Mouse (Mus musculus): ENCODE results near the gene Vps54. TPM values are rescaled to one million over a fixed set of nuclear protein-coding genes. Genes with fewer than 3 reads are reported as not detected.
A peak's percentile ranks its signal among the peaks of the same experiment; 100 is the strongest.
"Not testable (repeated sequence)": the region's sequence is repeated elsewhere in the genome, so short reads cannot be mapped to it uniquely, and the experiment has no call there.

The Vps54 gene
- polyA plus RNA-seq, 1 experiment from 2014 or later = 7.6 TPM

DNA sequence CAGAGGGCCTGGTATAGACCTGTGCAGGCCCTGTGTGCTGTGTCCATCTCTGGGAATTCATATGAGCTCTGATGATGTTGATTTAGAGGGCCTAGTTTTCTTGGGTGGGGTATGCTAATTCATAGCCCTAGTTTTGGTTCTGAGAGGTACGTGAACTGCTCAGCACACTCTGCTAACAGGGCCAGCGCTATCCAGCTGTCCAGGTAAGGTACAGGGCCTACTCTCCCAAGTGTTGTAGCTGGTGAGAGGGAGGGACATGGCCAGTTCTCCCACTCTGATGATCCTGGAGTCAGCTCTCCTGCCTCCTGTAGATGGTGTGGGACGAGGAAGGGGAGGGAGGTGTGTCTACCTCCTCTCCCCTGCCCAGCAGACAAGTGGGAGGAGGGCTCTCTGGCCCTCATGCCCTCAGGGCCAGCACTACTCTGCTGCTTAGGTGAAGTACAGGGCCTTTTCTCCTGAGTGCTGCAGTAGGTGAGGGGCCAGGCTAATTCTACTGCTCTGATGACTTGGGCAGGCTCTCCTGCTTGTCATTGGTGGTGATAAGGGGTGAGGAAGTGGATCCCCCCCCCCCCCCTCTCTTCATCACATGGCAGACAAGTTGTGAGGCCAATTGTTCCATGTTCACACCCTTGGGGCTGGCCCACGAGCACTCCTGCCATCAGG, 8.3 kb downstream of the Vps54 start:
- Histone ChIP-seq H3K9me3 (replicated peaks) (no peaks in the 10 kb centered on the region), H3K36me3 (no peaks in the 10 kb centered on the region; the same call in 1 of the 2 replicates), H3K4me3 (no peak overlapping the region), H3K27me3 (no peaks in the 10 kb centered on the region), H3K4me1 (replicated peaks) (peaks cover 10% of the 10 kb centered on the region), H3K4me2 (no peak overlapping the region), H3K27ac (no peak overlapping the region), H3K9ac (no peak overlapping the region)
- ATAC-seq (replicated peaks; ENCODE audit: insufficient number of reproducible peaks, insufficient read depth, low FRiP score, low read depth) = 0 out of 2 replicates have a peak, but pooled peaks have one; percentile 39
- WGBS = 60% methylated on average over 4 of the region's 4 CpGs

- Histone ChIP-seq H3K9me3 (replicated peaks) (no peaks in the 10 kb centered on the region), H3K4me3 (no peak overlapping the region), H3K27ac (no peak overlapping the region), H3K4me2 (no peak overlapping the region), H3K27me3 (no peaks in the 10 kb centered on the region), H3K36me3 (no peaks in the 10 kb centered on the region; the same call in 1 of the 2 replicates), H3K4me1 (replicated peaks) (peaks cover 11% of the 10 kb centered on the region), H3K9ac (no peak overlapping the region)
- 89% methylated on average over 1 of the region's 1 CpGs for whole genome bisulfite sequencing
- ATAC-seq (replicated peaks; ENCODE audit: insufficient number of reproducible peaks, insufficient read depth, low FRiP score, low read depth) = 0 out of 2 replicates have a peak, but pooled peaks have one; percentile 27
These were observed 8.9 kb downstream of the Vps54 start for GRCm38 (mm10) chr11:21247940-21248339.

DNA sequence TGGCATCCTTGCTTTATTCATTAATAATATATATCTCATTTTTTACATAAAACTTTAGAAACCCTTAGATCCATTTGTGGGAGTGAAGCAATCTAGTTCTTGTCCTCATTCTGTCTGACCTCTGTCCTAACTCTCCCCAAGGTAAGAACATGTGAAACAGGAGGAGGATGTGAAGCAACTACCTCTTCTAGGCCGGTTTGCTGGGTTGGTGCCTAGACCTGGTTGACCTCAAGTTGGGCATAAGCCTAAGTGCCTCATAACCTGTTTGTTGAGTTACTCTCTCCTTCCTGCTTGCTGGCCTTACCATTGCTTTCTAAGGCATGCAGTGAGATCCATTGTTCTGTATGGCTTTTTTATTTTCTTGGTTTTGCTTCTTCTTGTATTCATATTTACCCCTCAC, 11.3 kb downstream of the Vps54 start:
- Histone ChIP-seq H3K4me1 (replicated peaks) (peaks cover 11% of the 10 kb centered on the region), H3K27me3 (no peaks in the 10 kb centered on the region), H3K36me3 (no peaks in the 10 kb centered on the region; the same call in 1 of the 2 replicates), H3K9me3 (replicated peaks) (no peaks in the 10 kb centered on the region), H3K4me2 (no peak overlapping the region), H3K4me3 (no peak overlapping the region), H3K9ac (no peak overlapping the region), H3K27ac (no peak overlapping the region)
- WGBS = 84% methylated on average over 1 of the region's 1 CpGs
- no peak for ATAC-seq (replicated peaks; ENCODE audit: insufficient number of reproducible peaks, insufficient read depth, low FRiP score, low read depth)

GRCm38 (mm10) chr11:21258611-21259010, 19.5 kb downstream of the Vps54 start:
- H3K4me3 ChIP-seq; H3K9me3 ChIP-seq (replicated peaks); H3K27ac ChIP-seq; H3K4me2 ChIP-seq; H3K4me1 ChIP-seq (replicated peaks); ATAC-seq (replicated peaks; ENCODE audit: insufficient number of reproducible peaks, insufficient read depth, low FRiP score, low read depth); H3K27me3 ChIP-seq; H3K9ac ChIP-seq: not testable (repeated sequence)
- H3K36me3 ChIP-seq = peaks cover 12% of the 10 kb centered on the region
- 96% methylated on average over 10 of the region's 10 CpGs for WGBS

DNA sequence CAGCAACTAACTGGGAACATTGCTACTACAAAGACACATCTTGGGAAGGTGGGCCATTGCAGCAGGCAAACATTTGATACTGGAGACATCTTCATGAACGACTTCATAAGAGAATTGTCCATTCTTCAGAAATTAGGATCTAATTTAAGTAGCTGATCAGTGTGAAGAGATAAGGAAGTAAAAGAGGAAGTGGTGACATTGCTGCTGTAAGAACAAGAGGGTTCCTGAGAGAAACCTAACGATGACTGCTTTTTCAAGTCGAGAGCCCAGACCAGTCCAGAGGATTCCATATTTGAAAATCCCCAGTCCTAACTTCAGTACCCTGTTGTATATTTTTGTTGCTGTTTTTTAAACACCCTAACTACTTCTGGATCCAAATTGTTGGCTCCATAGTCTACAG, 26.3 kb downstream of the Vps54 start:
- no peaks in the 10 kb centered on the region for H3K9me3 ChIP-seq (replicated peaks)
- ATAC-seq (replicated peaks; ENCODE audit: insufficient number of reproducible peaks, insufficient read depth, low FRiP score, low read depth) = no peak
- no peak overlapping the region for H3K27ac ChIP-seq
- 62% methylated on average over 3 of the region's 3 CpGs for WGBS
- H3K4me3 ChIP-seq = no peak overlapping the region
- peaks cover 22% of the 10 kb centered on the region for H3K36me3 ChIP-seq
- no peak overlapping the region for H3K9ac ChIP-seq
- H3K4me2 ChIP-seq = no peak overlapping the region
- H3K27me3 ChIP-seq = no peaks in the 10 kb centered on the region
- 0 out of 2 replicates have a peak, but pooled peaks cover 2% of the 10 kb centered on the region for H3K4me1 ChIP-seq (replicated peaks)

- no peaks in the 10 kb centered on the region for H3K27me3 ChIP-seq
- no peak for ATAC-seq (replicated peaks; ENCODE audit: insufficient number of reproducible peaks, insufficient read depth, low FRiP score, low read depth)
- H3K27ac ChIP-seq = no peak overlapping the region
- no peaks in the 10 kb centered on the region for H3K9me3 ChIP-seq (replicated peaks)
- no peak overlapping the region for H3K4me2 ChIP-seq
- 79% methylated on average over 2 of the region's 2 CpGs for WGBS
- H3K36me3 ChIP-seq = peaks cover 5% of the 10 kb centered on the region
- no peak overlapping the region for H3K4me3 ChIP-seq
- H3K4me1 ChIP-seq (replicated peaks) = no peaks in the 10 kb centered on the region
- H3K9ac ChIP-seq = no peak overlapping the region
These were observed 37.1 kb downstream of the Vps54 start for GRCm38 (mm10) chr11:21276151-21276550.

- WGBS = 59% methylated on average over 3 of the region's 3 CpGs
- Histone ChIP-seq H3K4me3 (no peak overlapping the region), H3K4me1 (replicated peaks) (no peaks in the 10 kb centered on the region), H3K9ac (no peak overlapping the region), H3K27ac (no peak overlapping the region), H3K27me3 (no peaks in the 10 kb centered on the region), H3K9me3 (replicated peaks) (no peaks in the 10 kb centered on the region), H3K36me3 (peaks cover 3% of the 10 kb centered on the region; the same call in 1 of the 2 replicates), H3K4me2 (no peak overlapping the region)
- ATAC-seq (replicated peaks; ENCODE audit: insufficient number of reproducible peaks, insufficient read depth, low FRiP score, low read depth) = no peak
These were observed 47.3 kb downstream of the Vps54 start for GRCm38 (mm10) chr11:21286391-21286790.

DNA sequence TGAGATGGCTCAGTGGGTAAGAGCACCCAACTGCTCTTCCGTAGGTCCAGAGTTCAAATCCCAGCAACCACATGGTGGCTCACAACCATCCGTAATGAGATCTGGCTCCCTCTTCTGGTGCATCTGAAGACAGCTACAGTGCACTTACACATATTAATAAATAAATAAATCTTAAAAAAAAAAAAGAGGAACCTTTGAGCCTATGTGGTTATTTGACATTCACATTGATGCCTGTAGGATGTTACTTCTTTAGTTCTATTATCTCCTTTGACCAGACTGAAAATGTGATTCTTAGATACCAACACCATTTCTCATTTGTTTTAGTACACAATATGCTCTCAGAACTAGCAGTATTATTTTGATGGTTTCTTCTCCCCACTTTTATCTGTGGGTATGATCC, 49.1 kb downstream of the Vps54 start:
- not testable (repeated sequence) for H3K27ac ChIP-seq; H3K27me3 ChIP-seq; H3K4me2 ChIP-seq; ATAC-seq (replicated peaks; ENCODE audit: insufficient number of reproducible peaks, insufficient read depth, low FRiP score, low read depth); H3K9ac ChIP-seq; H3K4me1 ChIP-seq (replicated peaks); H3K9me3 ChIP-seq (replicated peaks); H3K36me3 ChIP-seq; H3K4me3 ChIP-seq
- 100% methylated on average over 2 of the region's 2 CpGs for WGBS

DNA sequence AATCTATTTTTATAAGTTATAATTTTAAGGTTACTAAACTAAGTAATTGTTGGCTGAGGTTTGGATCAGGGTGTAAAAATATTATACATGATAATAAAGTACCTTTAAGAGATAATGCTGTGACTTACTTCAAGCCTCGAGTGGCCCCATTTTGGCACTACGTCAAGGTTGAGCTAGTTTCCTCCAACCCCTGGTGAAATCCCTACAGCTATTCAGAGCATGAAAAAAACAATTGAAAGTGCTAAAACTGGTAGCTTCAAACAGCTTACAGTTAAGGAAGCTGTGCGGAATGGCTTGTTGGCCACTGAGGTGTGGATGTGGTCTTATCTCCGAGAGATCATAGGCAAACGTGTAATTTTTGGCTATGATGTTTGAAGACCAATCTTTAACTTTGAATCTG, 56.4 kb downstream of the Vps54 start:
- Histone ChIP-seq H3K27ac (no peak overlapping the region), H3K4me3 (no peak overlapping the region), H3K9me3 (replicated peaks) (no peaks in the 10 kb centered on the region), H3K9ac (no peak overlapping the region), H3K4me2 (no peak overlapping the region), H3K27me3 (no peaks in the 10 kb centered on the region), H3K4me1 (replicated peaks) (peaks cover 11% of the 10 kb centered on the region), H3K36me3 (peaks cover 14% of the 10 kb centered on the region)
- ATAC-seq (replicated peaks; ENCODE audit: insufficient number of reproducible peaks, insufficient read depth, low FRiP score, low read depth) = no peak
- WGBS = 63% methylated on average over 5 of the region's 5 CpGs

DNA sequence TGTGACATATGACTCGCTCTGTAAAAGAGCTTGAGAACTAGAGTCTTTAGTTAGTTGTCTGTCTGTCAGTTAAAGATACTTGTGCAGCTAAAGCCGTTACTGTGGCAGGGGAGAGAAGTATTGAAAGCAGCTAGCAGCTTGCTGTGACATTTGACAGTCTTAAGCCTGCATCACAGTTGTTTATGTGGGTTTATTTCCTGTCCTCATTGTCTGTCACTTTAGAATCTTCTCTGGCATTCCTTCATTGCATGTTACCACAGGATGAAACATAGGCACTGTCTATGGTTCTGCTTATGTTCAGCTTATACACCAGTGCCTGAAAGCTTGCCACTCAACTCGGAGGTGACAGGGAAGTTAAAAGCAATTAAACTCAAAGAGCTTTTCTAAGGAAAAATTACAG, 64.5 kb downstream of the Vps54 start:
- ATAC-seq (replicated peaks; ENCODE audit: insufficient number of reproducible peaks, insufficient read depth, low FRiP score, low read depth) = no peak
- Histone ChIP-seq H3K27ac (no peak overlapping the region), H3K9ac (no peak overlapping the region), H3K27me3 (no peaks in the 10 kb centered on the region), H3K9me3 (replicated peaks) (no peaks in the 10 kb centered on the region), H3K4me2 (no peak overlapping the region), H3K4me1 (replicated peaks) (peaks cover 4% of the 10 kb centered on the region; the same call in 1 of the 2 replicates), H3K36me3 (peaks cover 14% of the 10 kb centered on the region), H3K4me3 (no peak overlapping the region)
- 83% methylated on average over 3 of the region's 3 CpGs for WGBS

DNA sequence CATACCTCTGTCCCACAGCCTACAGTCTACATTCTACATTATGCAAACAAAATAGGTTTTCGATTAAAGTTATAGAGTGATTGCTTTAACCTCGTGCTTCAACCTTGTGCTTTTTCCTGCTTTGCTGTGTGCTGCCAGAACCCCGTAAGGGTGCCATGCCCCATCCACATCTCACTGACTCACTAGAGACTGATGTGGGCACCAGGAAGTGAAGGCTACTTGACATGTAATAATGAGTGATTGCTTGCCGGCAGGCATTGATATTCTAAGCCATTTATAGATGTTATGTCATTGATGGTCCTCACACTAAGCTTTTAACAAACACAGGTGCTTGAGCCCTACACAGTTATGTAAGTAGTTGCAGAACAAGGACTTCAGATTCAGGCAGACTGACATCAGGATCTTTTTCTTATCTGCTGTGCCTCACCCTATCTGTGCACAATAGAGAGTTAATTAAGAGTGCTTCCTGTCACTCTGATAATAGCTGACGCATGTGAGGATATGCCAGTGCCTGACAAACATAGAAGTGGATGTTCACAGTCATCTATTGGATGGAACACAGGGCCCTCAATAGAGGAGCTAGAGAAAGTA, 68.1 kb downstream of the Vps54 start:
- no peak overlapping the region for H3K4me3 ChIP-seq
- H3K9ac ChIP-seq = no peak overlapping the region
- no peak overlapping the region for H3K4me2 ChIP-seq
- 59% methylated on average over 5 of the region's 5 CpGs for WGBS
- H3K36me3 ChIP-seq = peaks cover 6% of the 10 kb centered on the region; the same call in 1 of the 2 replicates
- H3K27me3 ChIP-seq = no peaks in the 10 kb centered on the region
- no peak for ATAC-seq (replicated peaks; ENCODE audit: insufficient number of reproducible peaks, insufficient read depth, low FRiP score, low read depth)
- no peak overlapping the region for H3K27ac ChIP-seq
- no peaks in the 10 kb centered on the region for H3K9me3 ChIP-seq (replicated peaks)
- peaks cover 4% of the 10 kb centered on the region; the same call in 1 of the 2 replicates for H3K4me1 ChIP-seq (replicated peaks)

DNA sequence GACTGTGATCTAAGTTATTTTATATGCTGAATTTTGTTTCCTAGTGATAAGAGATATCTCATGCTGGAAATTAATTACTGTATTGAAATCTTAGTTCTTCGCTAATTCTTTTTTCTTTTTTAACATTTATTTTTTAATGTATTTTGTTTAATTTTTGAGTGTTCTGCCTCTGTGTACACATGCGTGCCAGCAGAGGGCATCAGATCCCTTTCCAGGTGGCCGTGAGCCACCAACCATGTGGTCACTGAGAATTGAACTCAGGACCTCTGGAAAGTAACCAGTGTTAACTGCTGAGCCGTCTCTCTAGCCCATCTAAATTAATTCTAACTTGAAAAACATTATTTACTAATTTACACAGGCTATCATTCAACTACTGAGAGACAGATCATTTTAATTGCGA, 69.0 kb downstream of the Vps54 start:
- Histone ChIP-seq H3K9me3 (replicated peaks) (no peaks in the 10 kb centered on the region), H3K4me3 (no peak overlapping the region), H3K4me2 (no peak overlapping the region), H3K9ac (no peak overlapping the region), H3K36me3 (peaks cover 12% of the 10 kb centered on the region; the same call in 1 of the 2 replicates), H3K27ac (no peak overlapping the region), H3K4me1 (replicated peaks) (peaks cover 4% of the 10 kb centered on the region; the same call in 1 of the 2 replicates), H3K27me3 (no peaks in the 10 kb centered on the region)
- 86% methylated on average over 5 of the region's 5 CpGs for WGBS
- ATAC-seq (replicated peaks; ENCODE audit: insufficient number of reproducible peaks, insufficient read depth, low FRiP score, low read depth) = no peak

Measured in heart, embryonic 15.5 days (tissue).